Mouse (Mus musculus): ENCODE data around the gene Gab1.

- TF ChIP-seq CTCF (conservative IDR thresholded peaks at IDR 0.05; ENCODE audit: low read length) (no peak), POU5F1 (IDR thresholded peaks at IDR 0.05; ENCODE audit: borderline replicate concordance, low read length) (no peak)
These were observed 30.3 kb downstream of the Gab1 start for GRCm38 (mm10) chr8:80850013-80850412.

All from E14TG2a.4 (cell line).